Mouse (Mus musculus) left cerebral cortex, adult 11 months (tissue): ENCODE measurements around the gene Ube2t.

ENCODE experiments used
- DNase-seq: peaks from one replicate; pipeline ENCODE4 v3.0.0; 2022; ENCODE audit warnings: low spot score

The Ube2t gene

DNA sequence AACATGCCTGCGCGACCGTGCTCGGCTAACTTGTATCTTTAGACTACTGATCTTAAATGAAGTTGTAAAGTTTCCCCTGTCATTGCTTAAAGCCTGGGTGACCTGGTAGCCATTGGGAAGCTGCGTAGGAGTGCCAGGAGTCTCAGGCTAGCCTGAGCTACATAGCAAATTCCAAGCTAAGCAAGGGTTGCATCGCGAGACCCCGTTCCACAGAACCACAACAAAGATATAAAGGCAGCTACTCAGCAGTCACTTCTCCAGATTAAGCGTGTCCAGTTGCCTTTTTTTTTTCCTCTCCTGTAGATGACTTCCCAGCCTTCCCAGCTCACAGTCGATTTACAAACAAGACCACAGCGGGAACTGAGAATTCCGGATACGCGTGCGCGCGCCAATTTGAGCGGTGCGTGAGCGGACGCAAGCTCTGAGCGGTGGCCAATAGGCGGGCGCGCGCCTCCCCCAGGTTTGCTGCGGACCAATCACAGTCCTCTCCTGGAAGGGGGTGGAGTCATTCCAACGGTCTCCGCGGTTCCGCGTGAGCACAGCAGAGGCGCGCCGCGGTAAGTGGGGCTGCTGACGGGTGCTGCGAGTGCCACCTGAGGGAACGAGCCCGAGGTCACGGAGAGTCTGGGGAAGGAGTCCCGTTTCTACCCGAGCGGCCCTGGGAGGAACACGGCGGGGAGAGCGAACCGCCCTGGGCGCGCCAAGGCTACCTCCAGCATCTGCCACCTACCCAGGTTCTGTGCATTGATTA lies at the start of gene Ube2t:
Gene Ube2t, plus strand, starts transcription at position 513 of the 751 bp plus-strand sequence.
- peak; percentile 79 for DNase-seq

DNA sequence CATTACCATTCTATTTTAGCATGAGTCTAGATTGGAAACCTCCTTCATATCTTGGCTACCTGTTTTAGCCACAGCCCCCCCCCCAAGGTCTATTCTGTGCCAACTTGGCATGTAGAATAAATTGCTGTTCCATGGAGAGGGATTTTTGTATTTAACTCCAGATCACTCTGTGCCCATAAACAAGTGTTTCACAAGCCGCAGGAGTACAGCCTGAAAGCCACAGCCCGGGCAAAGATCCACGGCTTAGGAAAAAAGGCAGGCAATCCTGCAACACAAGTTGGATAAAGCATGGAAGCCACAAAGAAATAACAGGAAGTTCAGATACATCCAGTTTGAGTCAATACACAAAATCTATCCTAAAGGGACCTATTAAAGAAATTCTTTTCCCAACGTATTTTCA lies 48.8 kb upstream of the Ube2t start:
- no peak for DNase-seq

DNA sequence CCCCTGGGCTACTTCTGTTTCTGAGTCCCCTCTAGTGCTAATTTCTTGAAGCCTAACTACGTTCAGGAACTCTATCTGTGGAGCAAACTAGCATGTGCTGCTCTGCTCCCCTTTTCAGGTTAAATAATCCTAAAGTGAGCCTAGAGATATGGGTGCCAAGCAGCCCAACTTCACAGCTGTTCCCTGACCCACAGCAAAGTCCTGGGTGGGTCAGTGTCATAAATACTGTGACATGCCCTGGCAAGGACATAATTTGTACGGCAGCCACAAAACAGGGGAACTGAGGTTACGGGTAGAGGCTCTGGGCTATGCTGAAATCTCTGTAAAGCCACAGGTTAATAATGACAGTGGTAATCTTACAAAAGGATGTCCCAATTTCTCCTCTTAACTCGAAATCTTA lies 46.9 kb upstream of the Ube2t start:
- no peak for DNase-seq

DNA sequence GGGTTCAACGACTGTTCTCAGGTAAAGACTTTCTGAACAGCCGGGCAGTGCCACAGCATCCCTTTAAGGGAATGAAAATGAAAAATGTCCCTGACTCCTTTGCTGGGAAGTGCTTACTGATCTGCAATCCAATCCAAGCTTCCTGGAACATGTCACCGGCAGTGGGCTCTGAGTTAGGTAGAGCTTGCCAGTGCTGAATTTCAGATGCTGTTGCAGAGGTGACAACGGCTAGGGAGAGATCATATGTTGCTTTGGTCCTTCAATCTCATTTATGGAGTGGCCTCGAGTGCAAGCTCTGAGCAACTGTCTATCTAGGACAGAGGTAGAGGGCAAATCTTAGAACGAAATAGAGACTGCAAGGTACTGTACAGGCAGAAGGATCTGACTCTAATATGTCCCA lies 43.4 kb upstream of the Ube2t start:
- DNase-seq, result no peak

- no peak for DNase-seq
Observed at GRCm38 (mm10) chr1:134932431-134932830, 29.9 kb upstream of the Ube2t start.

DNA sequence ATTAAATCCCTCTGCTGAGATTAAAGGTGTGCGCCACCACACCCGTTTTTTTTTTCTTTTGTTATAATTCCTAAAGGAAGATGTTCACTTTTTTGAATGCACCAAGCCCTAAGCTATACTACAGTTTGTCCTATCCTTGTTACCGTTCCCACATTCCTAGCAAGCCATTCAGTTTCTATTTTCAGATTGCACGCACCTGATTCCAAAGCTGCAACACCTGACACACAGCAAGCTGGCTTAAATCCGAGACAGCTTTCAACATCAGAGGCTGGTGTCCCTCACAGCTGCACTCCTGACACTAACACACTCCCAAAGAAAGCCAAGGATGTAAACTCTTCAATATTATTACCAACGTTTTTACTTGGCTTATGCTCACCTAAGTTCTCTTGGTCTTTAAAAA lies 26.0 kb upstream of the Ube2t start:
- DNase-seq, result no peak

DNA sequence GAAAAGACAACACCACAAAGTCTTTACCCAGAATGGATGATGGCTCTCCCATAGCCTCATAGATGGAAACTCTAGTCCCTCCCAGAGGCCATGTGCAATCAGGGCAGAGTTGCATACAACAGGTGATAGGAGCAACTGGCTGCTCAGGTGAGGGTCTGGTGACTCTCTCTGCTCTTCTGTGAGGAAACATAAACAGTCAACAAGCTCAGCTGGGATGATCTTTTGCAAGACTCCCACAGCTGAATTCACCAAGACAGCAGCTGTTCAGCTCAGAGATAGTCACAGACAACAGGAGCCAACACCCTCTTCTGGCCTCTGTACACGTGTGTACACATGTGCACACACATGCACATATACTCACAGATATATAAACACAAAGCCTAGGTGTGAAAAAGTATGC lies 24.1 kb upstream of the Ube2t start:
- DNase-seq, result no peak

DNA sequence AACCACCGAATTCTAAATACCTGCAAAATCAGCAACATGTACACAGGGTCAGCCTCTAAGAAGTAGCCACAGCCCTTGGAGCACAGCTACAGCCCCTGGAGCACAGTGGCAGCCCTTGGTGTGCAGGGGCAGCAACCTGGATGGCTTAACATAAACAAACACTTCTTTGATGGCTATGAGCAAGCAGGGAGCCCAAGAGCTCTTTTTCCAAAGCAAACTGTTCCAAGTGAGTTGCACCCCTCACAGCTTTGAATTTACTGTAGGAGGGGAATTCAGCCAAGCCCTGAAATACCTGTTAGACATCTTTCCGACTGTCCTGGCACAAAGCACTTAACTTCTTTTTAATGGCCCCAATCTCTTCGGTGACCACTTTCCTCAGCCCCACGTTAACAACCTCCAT lies 21.5 kb upstream of the Ube2t start:
- no peak for DNase-seq

DNA sequence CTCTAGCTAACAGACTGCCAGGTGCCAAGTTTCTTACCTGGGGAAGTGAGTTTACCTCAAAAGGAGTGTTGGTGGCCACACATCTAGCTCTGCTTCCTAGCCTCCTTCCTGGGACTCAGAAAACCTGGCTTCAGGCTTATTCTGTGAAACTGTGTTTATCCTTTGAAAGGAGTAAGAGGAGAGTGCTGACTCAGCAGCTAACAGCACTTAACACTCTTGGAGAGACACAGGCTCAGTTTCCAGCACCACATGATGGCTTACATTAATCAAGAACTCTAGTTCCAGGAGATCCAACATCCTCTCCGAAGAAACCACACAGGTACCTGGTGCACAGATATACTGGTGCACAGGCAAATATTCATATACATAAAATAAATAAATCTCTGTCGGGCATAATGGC lies 19.5 kb upstream of the Ube2t start:
- DNase-seq, result no peak

DNA sequence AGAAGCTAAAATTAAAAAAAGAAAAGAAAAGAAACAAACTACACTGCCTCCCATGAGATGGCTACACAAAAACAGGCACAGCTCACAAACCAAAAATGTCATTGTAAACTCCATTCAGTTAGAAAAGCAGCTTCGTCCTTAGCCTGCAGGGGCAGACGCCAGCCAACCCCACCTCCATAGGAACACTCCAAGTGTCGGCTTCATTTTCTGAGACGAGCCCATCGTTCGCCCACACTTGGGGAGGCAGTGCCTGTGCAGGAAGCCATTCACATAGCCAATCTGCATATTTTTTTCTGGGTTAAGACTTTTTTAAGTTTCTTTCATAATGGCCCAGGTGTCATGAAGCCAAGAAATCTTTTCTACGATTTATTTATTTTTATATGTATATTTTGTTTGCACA lies 14.8 kb upstream of the Ube2t start:
- DNase-seq, result no peak

- no peak for DNase-seq
Observed at GRCm38 (mm10) chr1:134949946-134950345, 12.4 kb upstream of the Ube2t start.

- no peak for DNase-seq
Observed at GRCm38 (mm10) chr1:134955050-134955636, 7.2 kb upstream of the Ube2t start.

GRCm38 (mm10) chr1:134955637-134956176 lies 6.7 kb upstream of the Ube2t start, which contains the start of gene Ppp1r12b:
Gene Ppp1r12b (minus strand): TSS chr1:134955942.
- DNase-seq, result peak; percentile 97

- DNase-seq, result no peak
Observed at GRCm38 (mm10) chr1:134960634-134961033, 1.7 kb upstream of the Ube2t start.

DNA sequence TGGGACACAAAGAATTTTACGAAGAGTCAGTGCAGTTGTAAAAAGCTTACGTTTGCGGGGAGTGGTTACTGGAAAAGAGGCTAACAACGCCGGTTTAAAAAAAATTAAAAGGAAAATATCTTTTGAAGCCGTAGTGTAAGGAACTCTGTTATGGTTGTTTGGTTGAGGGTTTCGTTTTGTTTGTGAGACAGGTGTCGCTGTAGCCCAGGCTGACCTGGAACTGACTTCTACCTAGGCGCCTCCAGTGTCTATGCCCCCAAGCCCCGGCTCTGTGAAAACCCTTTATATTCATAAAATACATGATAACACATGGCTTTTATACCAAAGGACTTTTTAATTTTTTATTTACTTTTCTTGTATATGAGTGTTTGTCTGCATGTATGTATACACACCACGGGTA lies 456 bp downstream of the Ube2t start:
- DNase-seq, result no peak

- DNase-seq, result no peak
Observed at GRCm38 (mm10) chr1:134965430-134965829, 3.1 kb downstream of the Ube2t start.

DNA sequence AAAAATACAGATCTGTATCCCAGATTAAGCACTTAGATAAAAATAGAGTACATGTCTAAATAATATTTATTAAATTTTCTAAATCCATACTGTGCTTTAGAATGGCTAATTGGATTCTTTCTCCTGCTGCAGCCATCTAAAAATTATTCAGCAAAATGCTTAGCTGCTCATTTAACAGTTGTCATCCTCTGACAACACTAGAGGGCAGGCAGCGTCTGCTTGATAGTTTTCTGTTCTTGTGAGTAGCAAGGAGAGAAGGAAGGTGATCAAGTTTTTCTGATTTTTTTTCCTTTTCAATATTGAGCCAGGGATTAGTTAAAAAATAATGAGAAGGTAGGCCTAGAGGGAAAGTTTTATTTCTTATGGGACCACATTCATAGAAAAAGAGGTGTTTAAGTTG lies 10.6 kb downstream of the Ube2t start:
- DNase-seq, result no peak

DNA sequence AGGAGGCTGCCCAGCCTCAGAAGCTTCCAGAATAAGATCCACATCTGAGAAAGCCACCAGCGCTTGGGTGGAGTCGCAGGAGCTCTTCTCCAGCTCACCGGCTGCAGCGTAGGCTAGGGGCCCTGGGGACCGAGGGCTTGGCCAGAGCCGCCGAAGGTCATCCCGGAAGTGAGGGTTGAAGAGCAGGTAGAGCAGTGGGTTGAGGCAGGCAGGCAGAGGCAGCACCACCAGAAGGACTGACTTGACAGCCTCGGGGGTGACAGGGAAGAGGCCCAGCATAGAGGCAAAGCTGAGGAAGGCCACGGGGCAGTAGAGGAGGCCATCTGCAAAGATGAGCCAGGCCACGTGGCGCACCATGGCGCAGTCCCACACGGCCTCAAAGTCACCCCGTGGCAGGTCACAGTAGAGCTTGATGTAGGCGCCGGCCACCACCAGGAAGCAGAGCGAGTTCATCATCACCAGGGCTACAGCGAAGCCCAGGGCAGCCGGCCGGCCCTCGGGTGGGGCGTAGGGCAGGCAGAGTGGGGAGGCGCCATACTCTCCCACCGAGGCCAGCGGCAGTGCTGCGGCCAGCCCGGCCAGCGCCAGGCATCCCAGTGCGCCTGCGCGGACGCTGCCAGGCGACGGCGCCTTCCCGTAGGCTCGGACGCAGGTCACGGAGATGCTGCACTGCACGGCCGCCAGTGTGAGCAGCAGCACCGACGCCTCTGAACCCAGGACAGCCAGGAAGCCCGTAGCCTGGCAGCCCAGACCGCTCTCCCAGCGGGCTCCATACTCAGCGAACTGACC lies 25.0 kb downstream of the Ube2t start:
- DNase-seq, result peak; percentile 35

DNA sequence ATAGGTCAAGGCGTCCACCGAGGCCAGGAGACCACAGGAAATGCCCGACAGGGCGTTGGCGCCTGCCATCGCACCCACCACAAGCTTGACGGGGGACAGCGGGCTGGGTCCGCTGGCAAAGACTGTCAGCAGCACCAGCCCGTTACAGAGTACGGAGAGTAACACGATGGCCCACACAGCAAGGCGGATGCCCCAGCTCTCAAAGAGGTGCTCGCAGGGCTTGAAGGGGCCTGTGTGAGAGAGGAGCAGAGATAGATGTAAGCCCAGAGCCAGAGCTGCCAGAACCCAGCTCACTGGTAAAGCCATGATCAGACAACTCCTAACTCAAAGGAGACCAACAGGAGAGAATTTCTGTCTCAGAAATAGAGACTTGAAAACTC lies 25.6 kb downstream of the Ube2t start:
- DNase-seq, result no peak

DNA sequence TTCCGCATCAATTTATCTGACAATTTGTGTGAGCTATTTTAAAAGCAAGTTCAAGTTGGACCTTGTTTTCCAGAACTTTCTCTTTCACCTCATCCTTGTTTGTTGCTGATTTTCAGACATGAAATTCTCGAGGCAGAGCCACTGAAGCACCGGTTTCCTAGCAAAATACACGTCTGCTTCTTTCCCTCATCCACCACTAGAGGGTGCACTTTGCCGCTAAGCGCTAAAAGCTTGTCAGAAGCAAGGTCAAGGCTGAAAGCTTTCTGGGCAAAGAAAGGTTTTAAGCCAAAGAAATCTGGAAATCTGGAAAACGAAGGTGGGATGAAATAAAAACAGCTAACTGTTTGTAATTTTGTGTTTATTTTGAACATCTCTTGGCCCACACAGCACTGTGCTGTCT lies 27.0 kb downstream of the Ube2t start:
- DNase-seq, result peak; percentile 54

DNA sequence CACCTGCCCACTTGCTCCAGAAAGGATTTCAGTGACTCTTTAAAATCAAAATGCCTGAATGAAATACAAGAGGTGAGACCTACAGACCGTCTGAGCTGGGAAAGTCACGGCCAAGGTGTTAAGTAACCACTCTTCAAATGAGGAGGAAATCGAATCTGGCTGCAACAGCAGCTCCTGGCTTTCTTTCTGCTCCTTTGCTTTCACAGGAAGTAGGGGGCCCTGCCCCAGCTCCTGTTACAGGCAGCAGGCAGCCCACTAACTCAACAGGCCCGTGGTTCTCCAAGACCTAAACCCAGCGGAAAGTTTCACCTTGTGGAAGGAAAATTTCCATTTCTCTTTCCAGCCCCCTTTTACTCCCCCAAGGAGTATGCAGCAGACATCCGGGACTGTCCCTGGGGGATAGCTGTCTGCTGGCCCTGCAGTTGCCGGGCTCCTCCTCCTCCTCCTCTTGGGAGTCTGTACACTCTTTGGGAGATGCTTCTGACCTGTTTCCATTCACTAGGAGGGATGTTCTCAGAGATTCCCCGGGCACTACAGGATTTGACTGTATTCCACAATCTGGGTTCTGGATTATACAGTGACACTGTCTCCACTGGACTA lies 29.8 kb downstream of the Ube2t start:
- DNase-seq, result no peak

- DNase-seq, result no peak
Observed at GRCm38 (mm10) chr1:134994739-134995138, 32.4 kb downstream of the Ube2t start.
